Mouse (Mus musculus): ENCODE data around the gene Gm32802. TPM values are rescaled to one million over a fixed set of nuclear protein-coding genes. Genes with fewer than 3 reads are reported as not detected.
"Not testable (repeated sequence)": the region's sequence is repeated elsewhere in the genome, so short reads cannot be mapped to it uniquely, and the experiment has no call there.

Gm32802 gene
- 0.05 and 0.13 TPM in 2 replicates for total RNA-seq (2017)

GRCm38 (mm10) chr10:118258388-118258787, at the start of gene Gm32802:
TSS of gene Gm32802 (plus strand) at chr10:118258688.
- not testable (repeated sequence) for ATAC-seq (replicated peaks in 1 of 2; ENCODE audit: insufficient read depth in 1 of 2, low FRiP score in 2 of 2, low TSS enrichment in 1 of 2, low read depth in 1 of 2, poor library complexity in 2 of 2, severe bottlenecking in 2 of 2)

GRCm38 (mm10) chr10:118215719-118216393, 42.6 kb upstream of the Gm32802 start:
- not testable (repeated sequence) for ATAC-seq (replicated peaks in 1 of 2; ENCODE audit: insufficient read depth in 1 of 2, low FRiP score in 2 of 2, low TSS enrichment in 1 of 2, low read depth in 1 of 2, poor library complexity in 2 of 2, severe bottlenecking in 2 of 2)

- not testable (repeated sequence) for ATAC-seq (replicated peaks in 1 of 2; ENCODE audit: insufficient read depth in 1 of 2, low FRiP score in 2 of 2, low TSS enrichment in 1 of 2, low read depth in 1 of 2, poor library complexity in 2 of 2, severe bottlenecking in 2 of 2)
These were observed 30.9 kb upstream of the Gm32802 start for GRCm38 (mm10) chr10:118227629-118228028.

GRCm38 (mm10) chr10:118232607-118233006, 25.9 kb upstream of the Gm32802 start:
- not testable (repeated sequence) for ATAC-seq (replicated peaks in 1 of 2; ENCODE audit: insufficient read depth in 1 of 2, low FRiP score in 2 of 2, low TSS enrichment in 1 of 2, low read depth in 1 of 2, poor library complexity in 2 of 2, severe bottlenecking in 2 of 2)

- ATAC-seq (replicated peaks in 1 of 2; ENCODE audit: insufficient read depth in 1 of 2, low FRiP score in 2 of 2, low TSS enrichment in 1 of 2, low read depth in 1 of 2, poor library complexity in 2 of 2, severe bottlenecking in 2 of 2): not testable (repeated sequence)
These were observed 17.8 kb upstream of the Gm32802 start, which contains the start of gene Gm32717 for GRCm38 (mm10) chr10:118240680-118241079. TSS of gene Gm32717 (minus strand) at chr10:118240780.

GRCm38 (mm10) chr10:118249006-118249595, 9.4 kb upstream of the Gm32802 start:
- ATAC-seq (replicated peaks in 1 of 2; ENCODE audit: insufficient read depth in 1 of 2, low FRiP score in 2 of 2, low TSS enrichment in 1 of 2, low read depth in 1 of 2, poor library complexity in 2 of 2, severe bottlenecking in 2 of 2): not testable (repeated sequence)

- ATAC-seq (replicated peaks in 1 of 2; ENCODE audit: insufficient read depth in 1 of 2, low FRiP score in 2 of 2, low TSS enrichment in 1 of 2, low read depth in 1 of 2, poor library complexity in 2 of 2, severe bottlenecking in 2 of 2): no peak
These were observed 7.6 kb upstream of the Gm32802 start for GRCm38 (mm10) chr10:118250852-118251295.

- peak in 1 of 2 experiments; percentile 58; a peak in 2 of 4 replicates for ATAC-seq (replicated peaks in 1 of 2; ENCODE audit: insufficient read depth in 1 of 2, low FRiP score in 2 of 2, low TSS enrichment in 1 of 2, low read depth in 1 of 2, poor library complexity in 2 of 2, severe bottlenecking in 2 of 2)
These were observed 10.3 kb downstream of the Gm32802 start for GRCm38 (mm10) chr10:118268812-118269211.

GRCm38 (mm10) chr10:118271416-118271815, 12.9 kb downstream of the Gm32802 start:
- ATAC-seq (replicated peaks in 1 of 2; ENCODE audit: insufficient read depth in 1 of 2, low FRiP score in 2 of 2, low TSS enrichment in 1 of 2, low read depth in 1 of 2, poor library complexity in 2 of 2, severe bottlenecking in 2 of 2): not testable (repeated sequence)

- ATAC-seq (replicated peaks in 1 of 2; ENCODE audit: insufficient read depth in 1 of 2, low FRiP score in 2 of 2, low TSS enrichment in 1 of 2, low read depth in 1 of 2, poor library complexity in 2 of 2, severe bottlenecking in 2 of 2): not testable (repeated sequence)
These were observed 19.6 kb downstream of the Gm32802 start for GRCm38 (mm10) chr10:118278069-118278468.

GRCm38 (mm10) chr10:118282565-118282964, 24.1 kb downstream of the Gm32802 start:
- not testable (repeated sequence) for ATAC-seq (replicated peaks in 1 of 2; ENCODE audit: insufficient read depth in 1 of 2, low FRiP score in 2 of 2, low TSS enrichment in 1 of 2, low read depth in 1 of 2, poor library complexity in 2 of 2, severe bottlenecking in 2 of 2)

- ATAC-seq (replicated peaks in 1 of 2; ENCODE audit: insufficient read depth in 1 of 2, low FRiP score in 2 of 2, low TSS enrichment in 1 of 2, low read depth in 1 of 2, poor library complexity in 2 of 2, severe bottlenecking in 2 of 2): not testable (repeated sequence)
These were observed 24.5 kb downstream of the Gm32802 start for GRCm38 (mm10) chr10:118283016-118283415.

- ATAC-seq (replicated peaks in 1 of 2; ENCODE audit: insufficient read depth in 1 of 2, low FRiP score in 2 of 2, low TSS enrichment in 1 of 2, low read depth in 1 of 2, poor library complexity in 2 of 2, severe bottlenecking in 2 of 2): no peak
These were observed 36.5 kb downstream of the Gm32802 start, which contains the start of gene Iltifb for GRCm38 (mm10) chr10:118294938-118295337. TSS of gene Iltifb (minus strand) at chr10:118295038.

- peak; percentile 42 to 59 for ATAC-seq (replicated peaks in 1 of 2; ENCODE audit: insufficient read depth in 1 of 2, low FRiP score in 2 of 2, low TSS enrichment in 1 of 2, low read depth in 1 of 2, poor library complexity in 2 of 2, severe bottlenecking in 2 of 2)
These were observed 43.6 kb downstream of the Gm32802 start for GRCm38 (mm10) chr10:118302133-118302532.

Other genes with a start within 250 kb of the Gm32802 start
- gene Mdm1, start 116.9 kb upstream of the Gm32802 start, total RNA-seq (2017): 26.6 and 58.0 TPM in 2 replicates
- gene Il22, start 53.7 kb upstream of the Gm32802 start, total RNA-seq (2017): not detected in 2 replicates
- 0.05 and 0.13 TPM in 2 replicates for gene Gm32717, start 17.9 kb upstream of the Gm32802 start, total RNA-seq (2017)
- gene Iltifb, start 36.4 kb downstream of the Gm32802 start, total RNA-seq (2017): not detected in 2 replicates
- not detected in 2 replicates for gene Gm9040, start 68.3 kb downstream of the Gm32802 start, total RNA-seq (2017)
- gene Gm9044, start 73.7 kb downstream of the Gm32802 start, total RNA-seq (2017): not detected in 2 replicates
- gene Gm9045, start 79.1 kb downstream of the Gm32802 start, total RNA-seq (2017): not detected in 2 replicates
- not detected in 2 replicates for gene Gm9046, start 84.6 kb downstream of the Gm32802 start, total RNA-seq (2017)
- 0.10 TPM in 1 of 2 replicates, not detected in the other for gene Gm9048, start 90.0 kb downstream of the Gm32802 start, total RNA-seq (2017)
- not detected in 2 replicates for gene Gm9049, start 95.4 kb downstream of the Gm32802 start, total RNA-seq (2017)
- gene Ifng, start 182.4 kb downstream of the Gm32802 start, total RNA-seq (2017): 1.4 and 1.6 TPM in 2 replicates

All from hematopoietic stem cell, adult 5-6 weeks (primary cell).